Mouse (Mus musculus) mesoderm, embryonic 11.5 days (tissue): ENCODE measurements around the gene 1600014C10Rik.

ENCODE experiments used
- DNase-seq: peaks from one replicate; pipeline ENCODE4 v3.0.0-alpha.2; 2012; ENCODE audit warnings: low read depth, low spot score

Gene 1600014C10Rik

DNA sequence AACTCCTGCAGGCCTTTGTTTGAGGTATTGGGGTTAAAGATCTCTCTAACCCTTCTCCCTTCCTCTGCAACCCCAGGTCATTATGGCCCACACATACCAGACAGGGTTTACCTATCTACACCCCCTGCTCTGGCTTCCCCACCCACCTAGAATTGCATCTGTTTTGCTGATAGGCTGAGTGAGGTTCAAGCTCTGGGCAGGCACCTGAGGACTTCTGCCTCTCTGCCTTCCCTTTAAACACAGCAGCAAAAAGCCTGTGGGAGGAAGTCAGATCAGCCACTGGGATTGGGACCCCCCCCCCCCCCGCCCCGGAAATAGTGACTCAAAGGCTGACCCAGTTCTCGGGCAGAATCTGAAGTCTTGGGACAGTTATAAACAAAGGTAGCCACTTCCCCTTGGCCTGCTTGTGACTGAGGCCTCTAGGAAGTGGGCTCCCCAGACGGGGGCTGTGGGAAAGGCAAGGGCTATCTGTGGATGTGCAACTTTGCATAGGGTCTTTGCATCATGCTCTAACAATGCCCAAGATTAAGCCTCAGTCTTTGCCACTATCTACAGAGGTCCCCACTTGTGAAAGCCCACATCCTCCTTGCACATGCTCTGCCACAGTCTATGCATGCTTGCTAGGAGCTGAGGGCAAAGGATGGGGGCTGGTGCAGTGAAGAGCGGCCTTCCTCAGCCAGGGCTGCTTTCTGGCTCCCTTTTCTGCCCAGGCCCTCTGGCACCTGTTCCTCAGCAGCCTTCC, 31.6 kb downstream of the 1600014C10Rik start:
- no peak for DNase-seq

DNA sequence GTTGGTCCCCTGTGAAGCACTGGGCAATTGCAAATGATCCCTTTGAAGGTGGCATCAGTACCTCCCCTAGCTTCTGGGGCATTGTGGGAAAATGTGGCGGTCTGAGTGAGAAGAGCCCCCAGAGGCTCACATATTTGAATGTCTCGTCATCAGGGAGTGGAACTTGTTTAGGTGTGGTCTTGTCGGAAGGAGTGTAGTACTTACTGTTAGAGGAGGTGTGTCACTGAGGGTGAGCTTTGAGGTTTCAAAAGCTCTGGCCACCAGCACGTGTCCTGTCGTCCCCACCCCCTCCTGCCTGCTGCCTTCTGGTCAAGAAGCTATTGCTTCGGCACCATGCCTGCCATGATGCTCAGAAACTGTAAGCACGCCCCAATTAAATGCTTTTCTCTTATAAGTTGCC, 32.3 kb downstream of the 1600014C10Rik start:
- DNase-seq = no peak

DNA sequence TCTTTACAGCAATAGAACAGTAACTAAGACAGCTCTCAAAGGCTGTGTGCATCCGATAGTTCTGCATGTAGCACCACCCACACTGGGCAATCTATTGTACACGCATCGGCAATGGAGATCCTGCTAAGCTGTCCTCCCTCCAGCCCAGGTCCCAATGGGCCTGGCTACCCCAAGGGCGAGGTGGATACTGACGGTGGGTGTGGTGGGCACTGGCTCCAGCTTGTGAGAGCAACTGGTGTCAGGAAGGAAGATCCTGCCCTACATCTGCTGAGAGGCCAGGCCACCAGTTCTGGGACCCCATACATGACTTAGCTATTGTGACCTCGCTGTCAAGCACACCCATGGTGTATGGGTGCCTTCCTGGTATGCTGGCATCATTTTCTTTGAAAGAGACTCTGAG, 32.7 kb downstream of the 1600014C10Rik start:
- DNase-seq = no peak

DNA sequence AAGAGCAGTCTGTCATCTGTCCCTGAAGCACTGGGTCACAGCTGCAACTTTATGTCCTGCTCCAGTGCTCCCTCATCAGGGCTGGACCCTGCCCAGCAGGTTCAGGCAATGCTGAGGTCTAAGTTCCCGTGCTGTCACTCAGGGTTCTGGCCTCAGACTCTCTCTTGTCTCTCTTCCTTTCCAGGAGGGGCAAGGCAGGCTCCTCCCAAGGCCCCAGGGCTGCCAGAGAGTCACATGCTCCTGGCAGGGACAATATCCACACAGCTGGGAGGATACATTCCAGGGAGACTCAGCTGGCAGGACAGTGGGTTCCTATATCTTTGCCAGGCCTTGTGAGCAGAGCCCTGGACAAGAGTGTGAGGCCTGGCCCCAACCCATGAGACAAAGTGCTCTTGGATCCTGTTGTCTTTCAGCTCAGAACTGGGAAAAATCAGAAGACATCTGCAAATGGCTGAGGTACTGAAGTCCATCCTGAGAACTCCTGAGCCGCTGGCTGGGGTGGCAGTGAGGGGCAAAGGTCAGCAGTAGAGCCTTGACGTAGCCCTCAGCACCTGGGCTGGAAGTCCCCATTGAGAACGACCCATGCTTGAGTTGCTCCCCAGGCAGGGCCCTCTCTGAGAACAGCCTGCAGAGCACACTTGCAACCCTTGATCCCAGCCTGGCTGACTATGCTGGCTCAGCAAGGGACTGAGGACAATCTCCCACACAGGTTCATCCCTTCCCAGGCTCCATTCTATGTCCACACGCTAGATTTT, 34.6 kb downstream of the 1600014C10Rik start:
- no peak for DNase-seq

DNA sequence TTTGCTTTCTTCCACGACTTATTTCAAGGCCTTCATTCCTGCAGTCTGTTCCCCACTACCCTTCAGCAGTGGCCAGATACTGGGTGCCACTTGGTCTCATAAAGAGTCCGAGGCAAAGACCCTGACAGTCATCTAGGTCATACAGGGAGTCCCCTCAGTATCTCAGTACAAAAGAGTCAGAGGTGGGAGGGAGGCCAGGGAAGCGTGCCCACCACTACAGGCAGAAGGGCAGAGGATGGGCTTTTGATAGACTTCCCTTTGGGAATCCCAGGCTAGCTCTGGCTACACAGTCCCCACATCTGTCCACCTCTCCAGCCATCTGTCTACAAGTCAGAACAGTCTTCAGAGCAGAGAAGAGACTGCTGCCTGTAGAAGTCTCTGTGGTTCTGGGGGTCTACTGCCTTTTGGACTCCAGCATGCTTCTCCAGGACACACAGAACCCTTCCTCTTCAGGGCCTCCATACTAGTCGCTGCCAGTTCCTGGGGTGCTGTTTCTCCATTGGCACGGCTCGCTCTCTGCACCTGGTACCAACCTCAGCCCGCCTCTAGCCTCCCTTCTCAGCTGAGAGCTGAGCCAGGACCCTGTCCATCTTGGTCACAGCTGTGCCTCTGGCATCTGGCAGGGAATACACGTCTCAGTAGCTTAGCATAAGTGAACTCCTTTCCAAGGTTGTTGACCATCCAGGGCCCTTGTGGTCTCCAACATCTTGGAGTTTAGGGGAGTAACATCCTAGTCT, 35.8 kb downstream of the 1600014C10Rik start:
- no peak for DNase-seq

DNA sequence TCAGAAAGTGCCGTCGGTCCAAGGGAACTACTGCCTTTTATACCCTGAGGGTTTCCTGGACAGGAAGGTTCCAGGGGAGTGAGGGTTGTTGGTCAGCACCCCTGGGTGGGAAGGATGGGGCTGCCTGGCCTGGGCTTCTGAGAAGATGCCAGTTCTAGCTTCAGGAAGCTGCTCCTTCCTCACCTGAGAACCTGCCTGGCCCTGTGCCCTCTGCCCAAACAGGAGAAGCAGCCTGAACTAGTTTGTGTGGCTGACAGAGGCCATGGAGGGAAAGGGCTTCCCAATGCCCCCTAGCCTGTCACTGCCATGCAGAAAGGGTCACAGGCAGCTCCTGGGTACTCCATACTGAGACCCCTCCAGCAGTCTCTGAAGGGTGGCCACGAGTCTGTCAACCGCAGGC, 36.5 kb downstream of the 1600014C10Rik start:
- DNase-seq = no peak

DNA sequence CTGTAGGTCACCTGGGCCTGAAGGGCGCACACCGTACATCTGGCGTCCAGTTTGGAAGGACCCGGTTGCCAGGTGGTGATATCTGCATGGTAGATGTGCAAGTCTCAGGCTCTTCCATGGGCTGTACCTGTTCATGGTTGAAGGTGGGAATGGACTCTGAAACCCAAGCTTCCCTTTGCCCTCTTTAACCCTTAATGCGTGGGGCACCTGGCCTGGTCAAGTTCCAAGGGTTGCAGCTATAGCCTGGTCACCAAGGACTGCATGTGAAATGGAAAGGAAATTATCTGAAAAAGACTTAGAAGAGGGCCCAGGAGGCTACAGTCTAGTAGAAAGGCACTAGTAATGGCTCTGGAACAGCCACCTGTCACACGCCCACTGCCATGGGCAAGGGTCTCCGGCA, 37.8 kb downstream of the 1600014C10Rik start:
- DNase-seq = no peak

DNA sequence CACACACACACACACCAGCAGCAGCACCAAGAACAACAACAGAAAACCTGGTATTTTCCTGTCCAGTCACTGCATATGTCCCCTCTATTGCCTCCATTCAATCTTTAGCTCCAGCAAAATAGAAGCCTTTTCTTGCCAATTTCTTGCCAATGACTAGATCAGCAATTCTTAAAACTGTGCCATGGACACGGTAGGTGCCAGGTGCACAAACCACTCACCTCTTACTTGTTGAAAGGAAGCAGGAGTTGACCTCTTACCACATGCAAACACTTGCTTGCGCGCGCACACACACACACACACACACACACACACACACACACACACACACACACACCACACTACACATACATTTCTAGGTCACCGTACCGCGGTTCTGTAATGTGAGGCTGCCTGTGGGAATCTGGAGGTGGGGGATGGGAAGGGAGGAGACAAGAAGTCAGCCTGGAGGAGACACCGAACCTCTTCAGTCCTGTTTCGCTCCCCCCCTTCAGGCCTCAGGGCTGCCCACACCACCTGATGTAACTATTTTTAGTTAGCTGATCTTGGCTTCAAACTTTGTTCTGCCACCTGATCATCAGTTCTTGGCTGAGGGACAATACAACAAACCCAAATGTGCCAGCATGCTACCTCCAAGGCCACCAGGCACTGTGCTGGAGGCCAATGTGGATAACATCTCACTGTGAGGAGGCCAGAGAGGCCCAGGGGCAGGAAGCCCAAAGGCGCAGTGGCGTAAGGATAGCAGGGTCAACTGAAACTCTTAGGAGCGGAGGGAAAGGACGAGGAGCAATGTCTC, 41.8 kb downstream of the 1600014C10Rik start:
- DNase-seq = no peak

DNA sequence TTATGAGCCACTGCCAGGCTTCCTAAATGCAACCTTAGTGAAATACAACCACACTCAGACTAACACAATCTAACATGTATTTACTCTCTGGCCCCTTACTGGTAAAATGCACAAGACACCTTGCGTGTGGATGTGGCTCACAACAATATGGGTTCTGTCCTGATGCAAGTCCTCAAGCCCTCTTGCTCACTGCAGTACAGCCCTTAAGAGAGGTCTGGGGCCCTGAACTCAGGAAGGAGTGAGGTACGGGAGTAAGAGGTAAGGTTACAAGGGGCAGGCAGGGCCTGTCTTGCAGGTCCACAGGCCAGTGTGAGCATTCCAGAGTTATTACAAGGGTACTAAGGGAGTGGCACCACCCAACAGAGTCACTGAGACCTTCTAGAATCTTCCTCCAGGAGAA, 43.2 kb downstream of the 1600014C10Rik start:
- no peak for DNase-seq

DNA sequence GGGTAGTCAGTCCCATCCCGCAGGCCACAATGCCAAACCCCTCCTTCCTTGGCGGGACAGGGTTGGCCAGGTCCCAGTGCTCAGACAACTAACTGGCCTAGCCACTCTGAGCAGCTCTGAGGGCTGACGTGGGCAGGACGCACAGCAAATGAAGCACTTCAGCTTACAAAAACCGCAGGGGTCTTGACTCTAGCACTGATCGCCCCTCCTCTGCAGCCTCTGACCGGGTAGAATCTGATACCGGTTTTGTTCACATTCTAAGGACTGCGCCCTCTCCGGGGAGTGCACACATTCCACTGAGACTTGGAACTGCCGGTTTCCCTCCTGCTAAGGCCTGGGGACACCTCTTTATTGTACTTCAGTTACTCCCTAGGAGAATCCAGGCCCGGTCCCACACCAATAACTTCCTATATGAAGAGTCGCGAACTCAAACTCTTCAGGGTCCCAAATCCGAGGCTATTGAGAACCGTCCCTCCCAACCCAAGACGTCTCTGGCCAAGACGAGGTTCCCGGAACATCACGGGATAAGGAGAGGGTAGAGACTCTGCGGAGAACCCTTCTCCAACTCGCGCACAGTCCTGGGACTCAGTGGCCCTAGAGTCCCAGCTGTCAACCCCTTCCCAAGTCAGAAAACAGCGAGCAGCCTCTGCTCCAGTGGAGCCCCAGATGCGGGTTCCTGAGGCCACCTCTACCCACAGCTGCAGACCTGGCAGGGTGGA, 44.3 kb downstream of the 1600014C10Rik start:
- peak; percentile 78 for DNase-seq

DNA sequence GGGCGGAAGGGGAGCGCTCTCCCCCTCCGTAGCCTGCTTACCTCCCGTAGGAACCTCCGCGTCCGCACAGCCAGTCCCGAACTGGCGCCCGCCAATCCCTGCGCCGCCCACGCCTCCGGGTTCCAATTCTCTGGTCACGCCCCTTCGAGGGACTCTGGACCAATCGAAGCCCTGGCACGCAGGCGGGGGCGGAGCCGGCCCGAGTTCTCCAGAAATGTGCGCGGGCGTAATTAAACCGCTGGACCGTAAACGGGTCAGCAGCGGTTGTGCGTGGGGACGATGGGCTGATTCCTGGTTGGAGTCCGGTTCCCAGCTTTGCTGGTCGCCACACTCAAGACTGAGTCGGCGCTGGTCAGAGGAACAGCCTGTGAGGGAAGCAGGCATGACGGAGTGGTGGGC, 44.9 kb downstream of the 1600014C10Rik start, which contains the start of gene Plekhf1:
Plekhf1 (minus strand) TSS at position 117 of the 399 bp plus-strand sequence.
- peak; percentile 95 for DNase-seq

DNA sequence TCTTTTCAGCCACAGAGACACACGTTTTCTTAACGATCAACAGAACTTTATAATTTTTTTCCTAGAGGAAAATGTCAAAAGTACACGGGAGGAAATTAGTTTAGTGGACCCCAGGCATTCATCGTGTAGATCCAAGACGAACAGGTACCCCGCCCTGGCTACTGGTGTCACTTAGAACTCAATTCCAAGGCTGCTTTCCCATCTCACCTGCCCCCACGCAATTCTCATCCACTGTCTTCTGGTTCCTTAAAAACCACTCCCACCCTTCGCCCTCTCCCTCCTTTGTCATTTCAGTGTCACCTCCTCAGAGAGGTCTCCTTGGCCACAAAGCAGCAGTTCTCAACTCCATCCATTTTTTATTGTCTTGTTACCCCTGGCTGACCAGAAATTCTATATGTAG, 45.3 kb downstream of the 1600014C10Rik start:
- DNase-seq = no peak

DNA sequence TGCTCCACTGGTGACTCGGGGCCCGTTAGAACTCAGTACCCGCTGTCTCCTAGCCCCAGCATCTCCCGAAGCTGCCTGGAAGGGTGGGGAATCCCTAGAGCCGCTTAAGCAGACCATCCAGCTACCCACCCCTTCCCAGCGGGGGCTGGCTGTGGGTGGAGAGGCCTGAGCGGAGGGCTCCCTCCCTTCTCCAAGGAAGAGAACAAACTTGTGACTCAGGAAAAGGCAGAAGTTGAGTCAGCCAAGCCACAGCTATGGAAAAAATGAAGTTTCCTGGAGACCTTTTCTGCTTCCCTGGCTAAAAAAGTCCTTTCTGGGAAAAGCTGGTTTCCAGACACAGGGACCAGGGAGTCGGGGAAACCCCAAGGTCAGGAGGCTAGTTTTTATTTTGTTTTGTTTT, 47.3 kb downstream of the 1600014C10Rik start:
- DNase-seq = no peak

DNA sequence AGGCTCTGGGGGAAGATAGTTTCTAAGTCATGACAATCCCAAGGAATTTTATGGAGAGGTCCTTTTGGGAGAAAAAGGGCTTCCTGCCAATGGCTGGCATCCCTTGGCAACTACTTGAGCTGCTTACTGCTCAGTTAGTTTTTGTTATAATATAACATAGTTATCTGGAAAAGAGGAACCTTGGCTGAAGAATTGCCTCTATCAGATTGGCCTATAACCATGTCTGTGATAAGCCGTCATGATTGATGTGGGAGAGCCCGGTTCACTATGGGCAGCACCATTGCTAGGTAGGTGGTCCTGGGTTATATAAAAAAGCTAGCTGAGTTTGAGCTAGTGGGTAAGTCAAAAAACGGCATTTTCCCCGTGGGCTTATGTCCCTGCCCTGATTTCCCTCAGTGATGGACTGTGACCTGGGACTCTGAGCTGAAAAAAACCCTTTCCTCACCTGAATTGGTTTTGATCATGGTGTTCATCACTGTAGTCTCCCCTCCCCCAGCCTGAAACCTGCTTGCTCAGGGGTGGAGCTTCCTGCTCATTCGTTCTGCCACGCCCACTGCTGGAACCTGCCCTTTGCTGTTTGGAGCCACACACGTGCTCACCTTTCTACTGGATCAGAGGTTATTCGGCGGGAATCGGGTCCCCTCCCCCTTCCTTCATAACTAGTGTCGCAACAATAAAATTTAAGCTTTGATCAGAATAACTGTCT, 53.5 kb downstream of the 1600014C10Rik start:
- no peak for DNase-seq

DNA sequence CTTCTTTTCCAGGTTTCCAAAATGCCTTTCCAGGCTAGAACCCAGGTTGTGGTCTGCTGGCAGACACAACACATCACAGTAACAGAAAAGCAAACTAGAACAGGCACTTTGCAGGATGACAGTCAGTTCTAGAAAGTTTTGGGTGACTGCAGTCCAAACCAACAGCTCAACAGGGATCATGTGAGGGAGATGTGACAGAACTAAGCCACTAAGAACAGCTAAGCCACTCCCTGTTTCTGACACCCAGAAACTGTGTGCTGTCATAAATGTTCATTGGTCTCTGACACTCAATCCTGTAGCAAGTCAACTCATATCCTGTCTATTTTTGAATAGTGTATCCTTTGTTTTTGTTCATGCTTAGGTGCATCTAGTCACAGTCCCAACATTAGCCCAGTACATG, 54.1 kb downstream of the 1600014C10Rik start:
- no peak for DNase-seq

DNA sequence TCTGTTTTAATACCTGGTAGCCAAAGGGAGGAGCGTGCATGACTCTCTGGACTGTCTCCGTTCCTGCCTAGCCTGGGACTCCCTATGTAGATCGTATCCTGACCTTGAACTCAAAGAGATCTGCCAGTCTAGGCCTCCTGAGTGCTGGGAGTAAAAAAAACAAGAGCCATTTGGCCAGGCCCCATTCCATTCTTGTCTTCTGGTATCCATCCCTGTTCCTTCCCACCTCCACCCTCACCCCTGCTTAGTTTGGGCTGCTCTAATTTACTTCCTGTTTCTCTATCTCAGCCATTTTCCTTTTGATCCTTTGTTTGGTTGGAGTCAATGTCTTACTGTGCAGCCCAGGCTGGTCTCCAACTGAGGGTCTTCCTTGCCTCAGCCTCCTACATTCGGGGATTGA, 59.4 kb downstream of the 1600014C10Rik start:
- DNase-seq = no peak
